Mouse (Mus musculus) spleen, adult 2 months (tissue): ENCODE results near the gene Maml2. TPM values are rescaled to one million over a fixed set of nuclear protein-coding genes. Genes with fewer than 3 reads are reported as not detected.

ENCODE experiments used
- DNase-seq, 2 experiments: peaks; one replicate each; pipeline versions ENCODE4 v3.0.0 to v3.0.0-alpha.2; 2012 to 2021; ENCODE audit warnings: low spot score in 2 of 2, low read depth in 1 of 2
- H3K27ac ChIP-seq: fragments of 200-500 bp; 2 replicates; pipeline ENCODE4 v1.5.1; 2012; ENCODE audit warnings: low read length, inconsistent platforms; ENCODE audit not compliant: insufficient read depth
- H3K27me3 ChIP-seq: fragments of 200-500 bp; 2 replicates; pipeline ENCODE4 v1.6.1; 2012; ENCODE audit warnings: mild to moderate bottlenecking, moderate library complexity, low read length, inconsistent platforms; ENCODE audit not compliant: control insufficient read depth, insufficient read depth
- H3K36me3 ChIP-seq: fragments of 200-500 bp; 2 replicates; pipeline ENCODE4 v1.6.1; 2012; ENCODE audit warnings: mild to moderate bottlenecking, low read length, inconsistent platforms; ENCODE audit not compliant: control insufficient read depth, insufficient read depth
- H3K4me1 ChIP-seq: fragments of 200-500 bp; 2 replicates; pipeline ENCODE4 v1.6.1; 2011; ENCODE audit warnings: inconsistent platforms; ENCODE audit not compliant: control insufficient read depth, insufficient read depth, insufficient read length
- H3K4me3 ChIP-seq: fragments of 200-500 bp; 2 replicates; pipeline ENCODE4 v1.5.1; 2011; ENCODE audit warnings: mild to moderate bottlenecking, inconsistent platforms; ENCODE audit not compliant: insufficient read depth, insufficient read length; ENCODE audit errors: extremely low read depth
- CTCF ChIP-seq: fragments of 200-500 bp; IDR thresholded peaks from 2 replicates; pipeline ENCODE4 v1.5.1; 2011; ENCODE audit warnings: mild to moderate bottlenecking, inconsistent platforms; ENCODE audit not compliant: insufficient read depth, insufficient read length, insufficient replicate concordance; ENCODE audit errors: extremely low read depth
- POLR2A ChIP-seq: fragments of 200-500 bp; IDR thresholded peaks from 2 replicates; pipeline ENCODE4 v1.6.1; 2011; ENCODE audit warnings: low read depth, low read length, inconsistent platforms
- WGBS: fragments of 180-500 bp; shearing (Covaris S2); methylation state at CpG from one replicate; pipeline ENCODE4 v1.1.7; 2018; 5-methylcytosine and 5-hydroxymethylcytosine counted together
- polyA plus RNA-seq: library from polyadenylated mRNA; depleted of rRNA; stranded (reverse); fragments of >200 nt; gene quantifications from 2 replicates; pipeline ENCODE4 v1.2.3, GENCODE M21; 2012

Gene Maml2
- polyA plus RNA-seq, 1 experiment: 9.4 TPM

DNA sequence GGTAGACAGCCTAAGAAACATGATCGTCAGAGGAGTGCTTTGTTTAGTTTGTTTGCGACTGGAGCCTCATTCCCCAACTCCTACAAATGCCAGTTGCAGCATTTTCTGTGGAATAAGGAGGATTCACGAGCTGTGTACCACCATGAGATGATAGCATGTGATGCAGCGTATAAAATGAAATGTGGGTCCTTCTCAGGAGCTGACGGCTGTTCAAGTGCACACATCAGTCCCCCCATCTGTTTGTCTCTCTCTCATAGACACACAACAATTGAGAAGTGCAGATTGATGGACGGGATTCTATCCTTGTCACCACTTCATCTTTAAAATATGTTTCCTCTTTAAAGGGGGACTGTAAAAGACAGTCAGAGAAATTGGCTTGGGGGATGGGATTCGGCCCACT, 12.1 kb downstream of the Maml2 start:
- H3K27ac ChIP-seq: no peak overlapping the region
- H3K4me3 ChIP-seq: no peak overlapping the region
- no peak for DNase-seq
- H3K27me3 ChIP-seq: no peaks in the 10 kb centered on the region
- no peaks in the 10 kb centered on the region for H3K36me3 ChIP-seq
- TF ChIP-seq POLR2A: no peak
- TF ChIP-seq CTCF: no peak
- WGBS: 87% methylated on average over 7 of the region's 7 CpGs
- H3K4me1 ChIP-seq: no peaks in the 10 kb centered on the region; the same call in 1 of the 2 replicates

DNA sequence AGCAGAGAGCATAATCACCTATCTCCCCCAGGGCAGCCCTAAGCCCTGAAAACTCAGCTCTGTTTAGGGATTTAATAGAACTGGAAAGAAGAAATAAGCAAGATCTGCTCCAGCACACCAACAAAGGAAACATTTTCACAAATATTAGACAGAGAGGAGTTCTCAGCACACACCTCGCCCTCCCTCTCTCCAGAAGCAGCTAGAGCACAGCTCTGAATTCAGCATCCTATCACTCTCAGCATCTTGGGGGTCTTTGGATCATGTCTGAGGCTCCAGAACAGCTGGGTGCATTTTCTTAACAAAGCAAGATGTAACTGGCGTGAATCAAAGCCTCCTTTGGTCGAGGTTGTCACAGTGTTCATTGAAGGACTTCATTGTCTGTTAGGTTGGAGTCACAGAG, 12.5 kb downstream of the Maml2 start:
- 85% methylated on average over 3 of the region's 3 CpGs for WGBS
- H3K36me3 ChIP-seq: no peaks in the 10 kb centered on the region
- DNase-seq: no peak
- H3K4me3 ChIP-seq: no peak overlapping the region
- no peak for TF ChIP-seq CTCF
- no peak for TF ChIP-seq POLR2A
- H3K27me3 ChIP-seq: no peaks in the 10 kb centered on the region
- H3K4me1 ChIP-seq: no peaks in the 10 kb centered on the region; the same call in 1 of the 2 replicates
- no peak overlapping the region for H3K27ac ChIP-seq

- no peaks in the 10 kb centered on the region for H3K27me3 ChIP-seq
- no peaks in the 10 kb centered on the region; the same call in 1 of the 2 replicates for H3K36me3 ChIP-seq
- DNase-seq: no peak
- H3K4me3 ChIP-seq: no peak overlapping the region
- TF ChIP-seq CTCF (no peak), POLR2A (no peak)
- H3K27ac ChIP-seq: no peak overlapping the region
- WGBS: 3% methylated on average over 2 of the region's 2 CpGs
- H3K4me1 ChIP-seq: no peaks in the 10 kb centered on the region; the same call in 1 of the 2 replicates
Measured at GRCm38 (mm10) chr9:13311094-13311493, 13.3 kb downstream of the Maml2 start.

- WGBS: 85% methylated on average over 2 of the region's 2 CpGs
- no peak for TF ChIP-seq POLR2A
- no peak for TF ChIP-seq CTCF
- Histone ChIP-seq H3K36me3 (no peaks in the 10 kb centered on the region; the same call in 1 of the 2 replicates), H3K27me3 (no peaks in the 10 kb centered on the region), H3K27ac (no peak overlapping the region), H3K4me1 (no peaks in the 10 kb centered on the region; the same call in 1 of the 2 replicates), H3K4me3 (no peak overlapping the region)
- DNase-seq: no peak
Measured at GRCm38 (mm10) chr9:13313923-13314322, 16.2 kb downstream of the Maml2 start.

DNA sequence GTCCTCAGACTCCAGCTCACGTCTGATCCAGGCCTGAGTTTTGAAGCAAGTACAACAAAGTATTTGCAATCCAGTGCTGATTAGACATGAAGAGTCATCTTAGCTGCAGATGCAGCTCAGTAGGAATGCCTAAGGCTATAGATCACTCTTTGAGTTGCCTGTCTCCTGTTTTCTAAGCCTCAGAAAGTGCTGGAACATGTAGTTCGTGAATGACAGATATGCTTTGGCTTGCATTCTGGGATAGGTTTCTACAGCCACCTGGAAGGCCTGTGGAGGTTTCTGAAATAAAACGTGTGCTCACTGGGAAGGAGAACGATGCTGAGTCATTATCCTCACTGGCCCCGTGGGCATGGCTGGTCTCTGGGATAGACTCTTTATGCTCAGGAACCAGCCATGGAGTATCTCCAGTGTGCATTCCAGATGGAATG, 16.8 kb downstream of the Maml2 start:
- H3K36me3 ChIP-seq: no peaks in the 10 kb centered on the region; the same call in 1 of the 2 replicates
- no peak for TF ChIP-seq CTCF
- TF ChIP-seq POLR2A: no peak
- no peak overlapping the region for H3K27ac ChIP-seq
- no peaks in the 10 kb centered on the region; the same call in 1 of the 2 replicates for H3K4me1 ChIP-seq
- no peak for DNase-seq
- no peak overlapping the region for H3K4me3 ChIP-seq
- no peaks in the 10 kb centered on the region for H3K27me3 ChIP-seq
- 82% methylated on average over 5 of the region's 5 CpGs for WGBS

- Histone ChIP-seq H3K27ac (no peak overlapping the region), H3K36me3 (no peaks in the 10 kb centered on the region; the same call in 1 of the 2 replicates), H3K27me3 (no peaks in the 10 kb centered on the region), H3K4me3 (no peak overlapping the region), H3K4me1 (no peaks in the 10 kb centered on the region; the same call in 1 of the 2 replicates)
- TF ChIP-seq POLR2A (no peak), CTCF (no peak)
- no peak for DNase-seq
- 87% methylated on average over 5 of the region's 5 CpGs for WGBS
Measured at GRCm38 (mm10) chr9:13315393-13315792, 17.6 kb downstream of the Maml2 start.

DNA sequence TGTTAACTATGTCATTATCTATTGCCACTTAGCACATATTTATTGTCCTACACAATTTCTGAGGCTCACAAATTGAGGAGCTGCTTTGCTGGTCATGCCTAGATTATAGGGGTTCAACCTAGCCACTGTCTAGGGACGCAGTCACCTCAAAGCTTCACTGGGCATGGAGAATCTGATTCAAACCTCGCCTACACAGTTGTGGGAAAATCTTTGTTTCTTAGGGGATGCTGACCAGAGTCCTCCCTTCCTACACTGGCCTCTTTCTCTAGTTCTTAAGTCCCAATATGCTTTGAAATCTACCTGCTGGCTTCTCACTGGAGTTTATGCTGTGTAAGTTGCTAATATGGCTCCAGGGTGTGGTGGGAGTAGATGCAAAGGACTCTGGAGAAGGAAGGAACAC, 21.8 kb downstream of the Maml2 start:
- Histone ChIP-seq H3K27ac (no peak overlapping the region), H3K36me3 (no peaks in the 10 kb centered on the region; the same call in 1 of the 2 replicates), H3K27me3 (no peaks in the 10 kb centered on the region), H3K4me1 (peaks cover 27% of the 10 kb centered on the region; the same call in 1 of the 2 replicates), H3K4me3 (no peak overlapping the region)
- no peak for DNase-seq
- TF ChIP-seq POLR2A (no peak), CTCF (no peak)
- 82% methylated on average over 2 of the region's 2 CpGs for WGBS
